Mouse (Mus musculus) spleen, postnatal 4 days (tissue): Measurements from ENCODE around the gene Vmn1r131.
"Not testable (repeated sequence)": the region's sequence is repeated elsewhere in the genome, so short reads cannot be mapped to it uniquely, and the experiment has no call there.

Experiments used
- DNase-seq, 2 experiments: peaks; one replicate each; pipeline ENCODE4 v3.0.0; 2022; ENCODE audit warnings: low spot score in 2 of 2

Vmn1r131 gene

GRCm38 (mm10) chr7:21545990-21546389 lies at the start of gene Vmn1r131:
Gene Vmn1r131, minus strand, starts transcription at chr7:21546090.
- DNase-seq = not testable (repeated sequence)

- not testable (repeated sequence) for DNase-seq
Measured at GRCm38 (mm10) chr7:21511480-21511879, 34.4 kb downstream of the Vmn1r131 start, which contains the start of gene Vmn1r130. Gene Vmn1r130, plus strand, starts transcription at chr7:21511780.
